In genomic region chr3:66695125-66695524, GRCm38 (mm10) we compare ENCODE assay signal across 28 mouse cellular contexts.
"Had no signal": no experiment of that assay in that cellular context is flagged by ENCODE, and none has a peak within 500 bp of the region (broad histone marks: within the 10 kb centered on the region; RNA-seq: fewer than 3 reads in every experiment).

No protein-coding gene starts in this region.

- ATAC-seq: forebrain, embryonic 13.5 days; forebrain, embryonic 15.5 days; forebrain, embryonic 16.5 days; forebrain, postnatal 0 days had no signal

- H3K4me2 ChIP-seq: embryonic facial prominence, embryonic 12.5 days; embryonic facial prominence, embryonic 13.5 days; embryonic facial prominence, embryonic 15.5 days; forebrain, embryonic 12.5 days; forebrain, embryonic 13.5 days; forebrain, embryonic 15.5 days had no signal

- H3K4me3 ChIP-seq: embryonic facial prominence, embryonic 10.5 days; embryonic facial prominence, embryonic 12.5 days; embryonic facial prominence, embryonic 13.5 days; embryonic facial prominence, embryonic 15.5 days; erythroblast, embryonic 14.5 days; forebrain, embryonic 10.5 days; forebrain, embryonic 12.5 days; forebrain, embryonic 13.5 days; forebrain, embryonic 15.5 days; gastrocnemius, adult 2 months; heart, adult 2 months had no signal

- H3K27me3 ChIP-seq: embryonic facial prominence, embryonic 12.5 days; embryonic facial prominence, embryonic 13.5 days; embryonic facial prominence, embryonic 15.5 days; forebrain, embryonic 12.5 days; forebrain, embryonic 15.5 days had no signal

- H3K36me3 ChIP-seq: embryonic facial prominence, embryonic 10.5 days; embryonic facial prominence, embryonic 12.5 days; embryonic facial prominence, embryonic 13.5 days; embryonic facial prominence, embryonic 15.5 days; forebrain, embryonic 10.5 days; forebrain, embryonic 12.5 days; forebrain, embryonic 15.5 days had no signal

- H3K27ac ChIP-seq: embryonic facial prominence, embryonic 10.5 days; embryonic facial prominence, embryonic 12.5 days; embryonic facial prominence, embryonic 13.5 days; embryonic facial prominence, embryonic 15.5 days; forebrain, embryonic 10.5 days; forebrain, embryonic 12.5 days; forebrain, embryonic 13.5 days; forebrain, embryonic 15.5 days; gastrocnemius, adult 2 months; heart, adult 2 months had no signal

- H3K9me3 ChIP-seq: embryonic facial prominence, embryonic 10.5 days; embryonic facial prominence, embryonic 12.5 days; embryonic facial prominence, embryonic 13.5 days; embryonic facial prominence, embryonic 15.5 days; forebrain, embryonic 10.5 days; forebrain, embryonic 12.5 days; forebrain, embryonic 13.5 days; forebrain, embryonic 15.5 days had no signal

- H3K9ac ChIP-seq: embryonic facial prominence, embryonic 12.5 days; embryonic facial prominence, embryonic 13.5 days; embryonic facial prominence, embryonic 15.5 days; forebrain, embryonic 12.5 days; forebrain, embryonic 13.5 days; forebrain, embryonic 15.5 days; forebrain, postnatal 0 days had no signal

- H3K4me1 ChIP-seq: embryonic facial prominence, embryonic 10.5 days; embryonic facial prominence, embryonic 12.5 days; embryonic facial prominence, embryonic 15.5 days; forebrain, embryonic 12.5 days; forebrain, embryonic 13.5 days; forebrain, embryonic 15.5 days had no signal

- DNase-seq: cerebellum, adult 2 months; cerebellum, adult 8-10 months; cerebellum, adult 9-10 months; cerebellum, adult 9-11 months; cerebellum, postnatal 10 days; cerebellum, postnatal 14 days; cerebellum, postnatal 25 days; cerebellum, postnatal 36 days; embryo, embryonic 11 days; forebrain, postnatal 0 days; gastrocnemius, adult 2 months; gastrocnemius, postnatal 10 days; gastrocnemius, postnatal 14 days; gastrocnemius, postnatal 25 days; gastrocnemius, postnatal 36 days; heart, adult 11 months; heart, adult 18-20 months; heart, adult 2 months had no signal
